Mouse (Mus musculus): ENCODE data around the gene Rnf187. TPM values are rescaled to one million over a fixed set of nuclear protein-coding genes. Genes with fewer than 3 reads are reported as not detected.

The Rnf187 gene
- total RNA-seq, 2 experiments from 2014 or later, result 65.8 to 70.6 TPM

GRCm38 (mm10) chr11:58904838-58905237 lies 33.9 kb downstream of the Rnf187 start:
- peak; percentile 43 for ATAC-seq (replicated peaks; ENCODE audit: poor library complexity)

DNA sequence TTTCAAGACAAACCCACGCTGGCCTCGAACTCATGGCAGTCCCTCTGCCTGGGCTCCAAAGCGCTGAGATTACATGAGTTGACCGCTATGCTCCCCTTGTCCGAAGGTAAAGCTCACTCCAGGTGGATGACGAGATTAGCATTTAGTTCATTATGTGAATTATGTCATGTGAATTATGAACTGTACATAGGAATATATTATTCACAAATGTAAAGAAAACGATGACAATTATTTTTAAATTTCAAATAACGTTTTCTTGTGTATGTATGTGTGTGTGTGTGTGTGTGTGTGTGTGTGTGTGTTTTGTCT lies 34.4 kb downstream of the Rnf187 start:
- no peak for ATAC-seq (replicated peaks; ENCODE audit: poor library complexity)

GRCm38 (mm10) chr11:58903511-58904409 lies 35.0 kb downstream of the Rnf187 start, which contains the start of gene Zfp39:
Gene Zfp39 (minus strand): TSS chr11:58904225.
- peak; percentile 92 for ATAC-seq (replicated peaks; ENCODE audit: poor library complexity)

DNA sequence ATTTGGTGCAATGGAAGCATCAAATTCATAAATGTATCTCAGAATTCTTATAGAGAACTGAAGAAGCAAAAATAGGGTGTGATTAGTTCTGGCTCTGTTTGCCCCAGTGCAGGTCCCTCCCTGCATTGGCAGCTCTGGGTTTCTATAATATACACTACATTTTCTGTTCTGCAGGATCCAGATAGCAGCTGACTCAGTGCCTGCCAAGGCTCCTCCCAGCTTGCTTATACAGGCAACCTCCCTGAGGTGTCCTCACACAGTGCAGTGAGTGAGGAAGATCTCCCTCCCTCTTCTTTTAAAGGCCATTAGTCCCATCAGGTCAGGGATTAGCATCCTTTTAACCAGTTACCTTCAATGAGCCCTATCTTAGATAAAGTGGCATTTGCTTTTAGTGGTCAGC lies 37.6 kb downstream of the Rnf187 start:
- peak; percentile 33; the same call in 1 of the 2 replicates for ATAC-seq (replicated peaks; ENCODE audit: poor library complexity)

- ATAC-seq (replicated peaks; ENCODE audit: poor library complexity), result no peak
These were observed 41.2 kb downstream of the Rnf187 start for GRCm38 (mm10) chr11:58897485-58897884.

GRCm38 (mm10) chr11:58894456-58894855 lies 44.3 kb downstream of the Rnf187 start:
- no peak for ATAC-seq (replicated peaks; ENCODE audit: poor library complexity)

GRCm38 (mm10) chr11:58890511-58890910 lies 48.2 kb downstream of the Rnf187 start:
- ATAC-seq (replicated peaks; ENCODE audit: poor library complexity), result no peak

DNA sequence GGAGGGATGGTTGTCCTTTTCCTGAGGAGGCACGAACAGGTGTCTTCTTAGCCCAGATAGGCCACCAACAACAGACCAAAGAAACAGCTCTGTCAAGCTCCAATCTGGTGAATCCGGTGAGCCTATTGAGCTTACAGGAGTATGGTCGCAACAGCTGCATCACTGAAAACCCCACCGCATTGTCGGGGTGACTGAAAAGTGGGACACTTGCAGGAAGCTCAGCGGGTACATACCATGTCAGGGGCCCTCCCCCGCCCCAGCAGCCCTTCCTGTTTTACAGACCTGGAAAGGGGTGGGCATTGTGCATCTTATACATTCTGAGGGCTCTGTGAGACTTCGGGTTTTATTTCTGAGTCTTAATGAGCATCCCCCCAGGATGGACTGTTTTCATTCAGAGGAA lies 55.0 kb downstream of the Rnf187 start:
- 0 out of 2 replicates have a peak, but pooled peaks have one; percentile 20 for ATAC-seq (replicated peaks; ENCODE audit: poor library complexity)

Other genes starting within 250 kb of the Rnf187 start
- gene Olfr319, start 239.8 kb downstream of the Rnf187 start, total RNA-seq (2015), result not detected in 2 replicates
- gene Olfr319, start 239.8 kb downstream of the Rnf187 start, total RNA-seq (2017), result not detected in 2 replicates
- not detected in 2 replicates for gene Olfr318, start 214.9 kb downstream of the Rnf187 start, total RNA-seq (2015)
- not detected in 2 replicates for gene Olfr318, start 214.9 kb downstream of the Rnf187 start, total RNA-seq (2017)
- gene Olfr317, start 199.7 kb downstream of the Rnf187 start, total RNA-seq (2015), result not detected in 2 replicates
- gene Olfr317, start 199.7 kb downstream of the Rnf187 start, total RNA-seq (2017), result not detected in 2 replicates
- gene Olfr316, start 186.2 kb downstream of the Rnf187 start, total RNA-seq (2015), result not detected in 2 replicates
- not detected in 2 replicates for gene Olfr316, start 186.2 kb downstream of the Rnf187 start, total RNA-seq (2017)
- not detected in 2 replicates for gene Olfr315, start 165.7 kb downstream of the Rnf187 start, total RNA-seq (2015)
- gene Olfr315, start 165.7 kb downstream of the Rnf187 start, total RNA-seq (2017), result not detected in 2 replicates
- not detected in 2 replicates for gene Olfr314, start 156.0 kb downstream of the Rnf187 start, total RNA-seq (2015)
- gene Olfr314, start 156.0 kb downstream of the Rnf187 start, total RNA-seq (2017), result not detected in 2 replicates
- not detected in 2 replicates for gene Fam183b, start 137.0 kb downstream of the Rnf187 start, total RNA-seq (2015)
- gene Fam183b, start 137.0 kb downstream of the Rnf187 start, total RNA-seq (2017), result not detected in 2 replicates
- gene Olfr313, start 123.9 kb downstream of the Rnf187 start, total RNA-seq (2015), result not detected in 2 replicates
- not detected in 2 replicates for gene Olfr313, start 123.9 kb downstream of the Rnf187 start, total RNA-seq (2017)
- not detected in 2 replicates for gene Olfr312, start 109.7 kb downstream of the Rnf187 start, total RNA-seq (2015)
- gene Olfr312, start 109.7 kb downstream of the Rnf187 start, total RNA-seq (2017), result not detected in 2 replicates
- not detected in 2 replicates for gene Olfr311, start 99.7 kb downstream of the Rnf187 start, total RNA-seq (2015)
- not detected in 2 replicates for gene Olfr311, start 99.7 kb downstream of the Rnf187 start, total RNA-seq (2017)
- 0.90 and 1.1 TPM in 2 replicates for gene Gm12258, start 91.8 kb downstream of the Rnf187 start, total RNA-seq (2015)
- gene Gm12258, start 91.8 kb downstream of the Rnf187 start, total RNA-seq (2017), result 2.0 and 3.0 TPM in 2 replicates
- gene 2810021J22Rik, start 71.7 kb downstream of the Rnf187 start, total RNA-seq (2015), result 1.9 and 3.7 TPM in 2 replicates
- 2.9 and 5.0 TPM in 2 replicates for gene 2810021J22Rik, start 71.7 kb downstream of the Rnf187 start, total RNA-seq (2017)
- gene Zfp39, start 34.7 kb downstream of the Rnf187 start, total RNA-seq (2015), result 23.9 and 29.2 TPM in 2 replicates
- gene Zfp39, start 34.7 kb downstream of the Rnf187 start, total RNA-seq (2017), result 7.9 and 9.5 TPM in 2 replicates
- 1.4 and 1.5 TPM in 2 replicates for gene Btnl10, start 21.0 kb downstream of the Rnf187 start, total RNA-seq (2015)
- 1.8 and 1.9 TPM in 2 replicates for gene Btnl10, start 21.0 kb downstream of the Rnf187 start, total RNA-seq (2017)
- gene Hist3h2ba, start 10.0 kb upstream of the Rnf187 start, total RNA-seq (2015), result 1.6 and 1.9 TPM in 2 replicates
- 1.8 and 2.3 TPM in 2 replicates for gene Hist3h2ba, start 10.0 kb upstream of the Rnf187 start, total RNA-seq (2017)
- gene Hist3h2a, start 15.8 kb upstream of the Rnf187 start, total RNA-seq (2015), result 19.4 and 20.2 TPM in 2 replicates
- 223 and 238 TPM in 2 replicates for gene Hist3h2a, start 15.8 kb upstream of the Rnf187 start, total RNA-seq (2017)
- 0.10 TPM in 1 of 2 replicates, not detected in the other for gene Trim17, start 15.8 kb upstream of the Rnf187 start, total RNA-seq (2015)
- gene Trim17, start 15.8 kb upstream of the Rnf187 start, total RNA-seq (2017), result not detected in 2 replicates
- 24.0 and 25.0 TPM in 2 replicates for gene Trim11, start 39.2 kb upstream of the Rnf187 start, total RNA-seq (2015)
- gene Trim11, start 39.2 kb upstream of the Rnf187 start, total RNA-seq (2017), result 25.9 and 32.8 TPM in 2 replicates
- gene Obscn, start 197.5 kb upstream of the Rnf187 start, total RNA-seq (2015), result 0.07 TPM in 1 of 2 replicates, not detected in the other
- gene Obscn, start 197.5 kb upstream of the Rnf187 start, total RNA-seq (2017), result under 0.01 TPM in 1 of 2 replicates, not detected in the other
- 2.8 and 3.6 TPM in 2 replicates for gene Iba57, start 224.8 kb upstream of the Rnf187 start, total RNA-seq (2015)
- 3.5 and 4.6 TPM in 2 replicates for gene Iba57, start 224.8 kb upstream of the Rnf187 start, total RNA-seq (2017)
- not detected in 2 replicates for gene Gjc2, start 244.3 kb upstream of the Rnf187 start, total RNA-seq (2015)
- gene Gjc2, start 244.3 kb upstream of the Rnf187 start, total RNA-seq (2017), result not detected in 2 replicates